Mouse (Mus musculus) liver, embryonic 16.5 days (tissue): ENCODE measurements around the gene Arpp21. TPM values are rescaled to one million over a fixed set of nuclear protein-coding genes. Genes with fewer than 3 reads are reported as not detected.

Experiments used
- ATAC-seq: fragments of 200-750 bp; cut with Nextera tagmentation; 2 replicates; pipeline ENCODE4 v1.8.0; 2017; ENCODE audit warnings: low read depth, mild to moderate bottlenecking, moderate number of reproducible peaks, moderate library complexity
- H3K27ac ChIP-seq: fragments of 300-500 bp; sonication (generic); 2 replicates; pipeline ENCODE4 v1.5.1; 2014; ENCODE audit warnings: mild to moderate bottlenecking, low read length
- H3K27me3 ChIP-seq: fragments of 300-500 bp; sonication (generic); 2 replicates; pipeline ENCODE4 v1.6.1; 2014; ENCODE audit warnings: low read depth, low read length, mixed read lengths; ENCODE audit not compliant: control insufficient read depth, insufficient read depth
- H3K36me3 ChIP-seq: fragments of 300-500 bp; sonication (generic); 2 replicates; pipeline ENCODE4 v1.6.1; 2014; ENCODE audit warnings: mild to moderate bottlenecking; ENCODE audit not compliant: control insufficient read depth, insufficient read depth
- H3K4me1 ChIP-seq: fragments of 300-500 bp; sonication (generic); 2 replicates; pipeline ENCODE4 v1.6.1; 2014; ENCODE audit warnings: low read depth, low read length, mixed read lengths; ENCODE audit not compliant: control insufficient read depth
- H3K4me2 ChIP-seq: fragments of 300-500 bp; sonication (generic); 2 replicates; pipeline ENCODE4 v1.6.1; 2014; ENCODE audit warnings: low read depth, low read length, mixed read lengths
- H3K4me3 ChIP-seq: fragments of 300-500 bp; sonication (generic); 2 replicates; pipeline ENCODE4 v1.5.1; 2014; ENCODE audit warnings: low read depth, mild to moderate bottlenecking, low read length
- H3K9ac ChIP-seq: fragments of 300-500 bp; sonication (generic); 2 replicates; pipeline ENCODE4 v1.6.1; 2014; ENCODE audit warnings: low read depth, low read length
- H3K9me3 ChIP-seq: fragments of 300-500 bp; sonication (generic); replicated peaks from 2 replicates; pipeline ENCODE4 v1.6.1; 2016; ENCODE audit warnings: low read length; ENCODE audit not compliant: control insufficient read depth
- WGBS: fragments of 180-500 bp; shearing (Covaris S2); extraction: QIAGEN DNeasy Blood & Tissue Kit; methylation state at CpG from one replicate; pipeline ENCODE4 v1.1.7; 2014; ENCODE audit not compliant: insufficient replicate concordance; 5-methylcytosine and 5-hydroxymethylcytosine counted together
- polyA plus RNA-seq: library from polyadenylated mRNA; unstranded; fragments of >200 nt; fragmentation: Nextera tagmentation; extraction: Ambion mirVana; gene quantifications from 2 replicates; pipeline ENCODE4 v1.2.1, GENCODE M21; 2015

The Arpp21 gene
- polyA plus RNA-seq, 1 experiment from 2014 or later: 1.1 TPM

DNA sequence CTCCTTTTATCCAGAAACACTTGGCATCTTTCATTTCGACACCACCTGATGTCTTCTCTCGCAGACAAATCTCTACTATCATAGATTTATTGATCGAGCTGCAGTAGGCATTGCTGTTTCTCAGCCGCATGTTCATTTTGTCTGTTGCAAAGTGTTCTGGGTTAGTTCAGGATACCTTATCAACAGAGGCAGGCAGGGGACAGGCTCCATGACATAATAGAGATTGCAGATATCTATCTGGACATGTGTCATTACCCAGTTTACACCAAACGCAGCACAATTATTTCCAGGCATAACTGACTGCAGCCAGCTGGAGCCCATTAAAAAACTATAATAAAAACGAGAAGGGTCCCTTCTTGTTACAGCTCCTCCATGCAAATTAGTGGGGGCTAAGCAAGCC lies 59.4 kb downstream of the Arpp21 start:
- no peaks in the 10 kb centered on the region for H3K27me3 ChIP-seq
- peaks cover 24% of the 10 kb centered on the region for H3K4me1 ChIP-seq
- 23% methylated on average over 6 of the region's 6 CpGs for WGBS
- H3K9ac ChIP-seq: no peak overlapping the region
- peak overlapping the region; percentile 26; the same call in 1 of the 2 replicates for H3K4me2 ChIP-seq
- no peak overlapping the region for H3K4me3 ChIP-seq
- H3K27ac ChIP-seq: no peak overlapping the region
- peak; percentile 64 for ATAC-seq
- H3K36me3 ChIP-seq: no peaks in the 10 kb centered on the region
- no peaks in the 10 kb centered on the region for H3K9me3 ChIP-seq

DNA sequence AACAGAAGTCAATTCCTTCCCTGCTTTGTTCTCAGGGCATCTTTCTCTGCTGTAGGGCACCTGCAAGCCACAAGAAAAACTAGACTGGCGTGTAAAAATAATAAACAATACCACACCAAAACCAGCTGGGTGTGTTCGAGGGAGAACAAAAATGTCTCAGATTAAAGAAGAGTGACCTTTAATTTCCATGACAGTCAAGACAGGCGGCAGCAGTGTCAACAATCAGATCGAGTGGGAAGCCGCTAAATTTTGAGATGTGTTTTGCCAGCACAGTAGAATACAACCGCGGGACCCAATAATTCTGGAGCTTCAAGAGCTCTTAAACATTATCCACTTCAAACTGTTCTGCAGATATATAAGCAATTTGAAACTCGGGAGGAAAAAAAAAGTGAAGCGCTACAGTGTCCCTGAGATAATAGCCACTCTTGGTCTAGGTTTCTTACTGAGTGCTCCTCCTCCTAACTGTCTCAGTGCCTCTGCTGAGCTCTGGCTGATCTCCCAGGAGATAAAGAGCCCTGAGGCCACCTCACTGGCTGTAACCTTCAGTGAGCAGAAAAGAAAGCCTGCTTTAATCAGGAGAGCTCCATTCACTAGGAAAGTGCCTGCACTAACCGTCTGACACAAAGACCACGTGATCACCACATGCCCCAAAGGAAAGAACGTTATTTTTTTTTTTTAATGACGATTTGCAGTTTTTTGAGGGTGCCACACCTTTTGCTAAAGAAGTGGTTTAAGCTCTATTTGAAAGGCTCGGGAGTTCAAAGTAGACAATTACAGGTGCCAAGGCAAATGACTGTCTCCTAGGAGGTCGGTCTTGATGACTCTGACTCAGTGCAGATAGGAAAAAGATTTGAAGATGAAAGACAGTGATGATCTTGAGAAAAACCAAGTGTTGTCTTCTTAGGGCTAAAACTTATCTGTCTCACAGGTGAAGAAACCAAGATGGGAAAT lies 61.1 kb downstream of the Arpp21 start:
- Histone ChIP-seq H3K4me3 (peak overlapping the region; percentile 27), H3K4me1 (peaks cover 24% of the 10 kb centered on the region), H3K9me3 (no peaks in the 10 kb centered on the region), H3K36me3 (no peaks in the 10 kb centered on the region), H3K9ac (no peak overlapping the region), H3K27me3 (no peaks in the 10 kb centered on the region), H3K27ac (no peak overlapping the region), H3K4me2 (peak overlapping the region; percentile 22)
- ATAC-seq: peak; percentile 87
- 12% methylated on average over 15 of the region's 15 CpGs for WGBS

DNA sequence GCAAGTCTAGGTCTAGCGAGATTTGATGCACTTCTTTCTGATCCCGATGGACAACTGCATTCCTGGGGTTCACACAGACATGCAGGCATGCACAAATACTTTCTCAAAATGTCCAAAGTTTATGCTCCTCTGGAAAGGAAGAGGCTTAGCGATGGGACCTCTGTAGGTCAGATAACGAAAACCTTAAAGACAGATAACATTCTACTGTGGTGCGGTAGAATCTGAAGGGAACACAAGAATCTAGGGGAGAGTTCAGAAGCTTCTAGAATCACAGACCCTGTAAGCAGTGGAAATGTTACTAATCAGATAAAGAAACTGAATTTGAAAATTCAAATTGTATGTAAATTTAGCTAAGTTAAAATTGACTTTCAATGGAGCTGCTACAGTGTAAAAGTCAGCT lies 62.0 kb downstream of the Arpp21 start:
- WGBS: 37% methylated on average over 5 of the region's 5 CpGs
- H3K27ac ChIP-seq: no peak overlapping the region
- H3K4me3 ChIP-seq: no peak overlapping the region
- H3K9me3 ChIP-seq: no peaks in the 10 kb centered on the region
- ATAC-seq: no peak
- peaks cover 24% of the 10 kb centered on the region for H3K4me1 ChIP-seq
- no peaks in the 10 kb centered on the region for H3K36me3 ChIP-seq
- H3K27me3 ChIP-seq: no peaks in the 10 kb centered on the region
- H3K4me2 ChIP-seq: no peak overlapping the region
- H3K9ac ChIP-seq: no peak overlapping the region

DNA sequence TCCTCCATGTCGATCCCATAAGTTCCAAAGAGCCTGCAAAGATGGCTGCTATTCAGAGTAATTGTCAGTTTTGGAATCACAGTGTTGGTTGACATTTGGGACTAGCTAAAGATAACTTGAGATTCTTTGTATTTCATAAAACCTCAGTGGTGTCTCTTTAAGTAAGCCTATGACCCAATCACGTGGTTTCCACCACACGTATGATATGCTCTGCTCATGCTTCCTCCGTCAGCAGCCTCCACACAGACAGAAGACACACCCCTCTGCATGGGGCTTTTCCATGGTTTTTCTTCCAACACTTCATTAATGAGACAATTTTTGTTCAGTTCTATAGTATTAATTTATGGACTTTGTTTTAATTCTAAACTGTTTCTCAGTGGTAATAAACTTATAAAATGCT lies 71.1 kb downstream of the Arpp21 start:
- ATAC-seq: no peak
- no peak overlapping the region for H3K27ac ChIP-seq
- no peaks in the 10 kb centered on the region for H3K36me3 ChIP-seq
- H3K4me2 ChIP-seq: no peak overlapping the region
- H3K9ac ChIP-seq: no peak overlapping the region
- H3K4me1 ChIP-seq: no peaks in the 10 kb centered on the region
- 50% methylated on average over 4 of the region's 4 CpGs for WGBS
- no peaks in the 10 kb centered on the region for H3K27me3 ChIP-seq
- H3K9me3 ChIP-seq: no peaks in the 10 kb centered on the region
- no peak overlapping the region for H3K4me3 ChIP-seq

DNA sequence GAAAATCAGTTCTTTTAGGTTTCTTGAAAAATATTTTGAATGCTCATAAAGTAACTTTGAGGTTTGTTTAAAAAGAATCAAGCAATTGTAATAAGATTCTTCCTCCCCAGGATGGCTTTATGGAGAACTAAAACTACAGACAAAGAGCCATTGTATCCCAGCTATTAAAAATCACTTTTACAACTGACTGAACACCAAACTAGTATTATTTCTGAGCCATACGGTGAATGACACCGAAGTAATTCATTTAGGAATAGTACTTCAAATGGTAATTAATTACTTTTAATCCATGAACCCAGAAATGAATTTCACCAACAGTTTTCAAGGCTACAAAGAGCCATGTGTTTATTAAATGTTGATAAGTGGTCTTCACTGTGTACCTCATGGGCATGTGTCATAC lies 74.8 kb downstream of the Arpp21 start:
- WGBS: 75% methylated on average over 2 of the region's 2 CpGs
- Histone ChIP-seq H3K4me3 (no peak overlapping the region), H3K9me3 (no peaks in the 10 kb centered on the region), H3K4me2 (no peak overlapping the region), H3K27ac (no peak overlapping the region), H3K27me3 (no peaks in the 10 kb centered on the region), H3K9ac (no peak overlapping the region), H3K4me1 (no peaks in the 10 kb centered on the region), H3K36me3 (no peaks in the 10 kb centered on the region)
- ATAC-seq: no peak

DNA sequence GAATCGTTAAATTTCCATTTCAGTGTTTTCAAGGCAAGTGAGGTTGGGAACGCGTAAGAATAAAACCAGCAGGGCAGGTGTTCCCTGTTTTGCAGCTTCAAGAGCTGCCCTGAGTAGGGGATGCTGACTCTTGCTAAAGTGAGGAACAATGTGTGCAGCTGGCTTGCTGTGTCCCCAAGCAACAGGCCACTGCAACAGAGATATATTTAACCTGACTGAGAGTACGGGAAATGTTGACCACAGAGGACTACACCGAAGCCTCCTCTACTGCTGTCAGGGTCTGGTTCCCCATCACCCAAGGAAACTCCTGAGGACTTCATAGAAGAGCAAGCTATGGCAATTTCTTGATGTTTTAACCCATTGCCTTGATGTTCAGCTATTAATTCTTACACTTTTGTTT lies 81.8 kb downstream of the Arpp21 start:
- ATAC-seq: no peak
- H3K27me3 ChIP-seq: no peaks in the 10 kb centered on the region
- 52% methylated on average over 5 of the region's 5 CpGs for WGBS
- H3K4me2 ChIP-seq: no peak overlapping the region
- no peaks in the 10 kb centered on the region for H3K36me3 ChIP-seq
- H3K4me3 ChIP-seq: no peak overlapping the region
- no peak overlapping the region for H3K9ac ChIP-seq
- H3K9me3 ChIP-seq: no peaks in the 10 kb centered on the region
- no peaks in the 10 kb centered on the region for H3K4me1 ChIP-seq
- H3K27ac ChIP-seq: no peak overlapping the region

DNA sequence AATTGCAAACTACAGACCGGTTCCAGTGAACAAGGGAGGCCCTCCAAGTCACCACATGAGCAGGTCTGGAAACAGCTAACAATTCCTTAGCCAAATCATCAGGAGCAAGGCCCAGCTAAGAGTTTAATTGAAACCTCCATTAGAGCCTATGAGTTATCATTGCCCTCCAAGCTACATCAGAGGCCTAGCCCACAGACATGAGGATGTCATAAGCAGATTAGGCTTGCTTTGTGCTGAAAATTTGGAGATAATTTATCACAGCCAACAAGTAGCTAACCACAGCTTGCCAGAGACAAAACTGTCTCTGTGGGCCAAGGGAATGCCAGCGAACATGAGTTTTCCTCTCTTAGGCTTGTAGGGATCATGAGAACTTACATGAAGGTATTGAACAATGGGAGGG lies 83.0 kb downstream of the Arpp21 start:
- Histone ChIP-seq H3K36me3 (no peaks in the 10 kb centered on the region), H3K27ac (no peak overlapping the region), H3K27me3 (no peaks in the 10 kb centered on the region), H3K4me1 (no peaks in the 10 kb centered on the region), H3K4me2 (no peak overlapping the region), H3K9me3 (no peaks in the 10 kb centered on the region), H3K4me3 (no peak overlapping the region), H3K9ac (no peak overlapping the region)
- 38% methylated on average over 2 of the region's 2 CpGs for WGBS
- peak; percentile 62 for ATAC-seq

DNA sequence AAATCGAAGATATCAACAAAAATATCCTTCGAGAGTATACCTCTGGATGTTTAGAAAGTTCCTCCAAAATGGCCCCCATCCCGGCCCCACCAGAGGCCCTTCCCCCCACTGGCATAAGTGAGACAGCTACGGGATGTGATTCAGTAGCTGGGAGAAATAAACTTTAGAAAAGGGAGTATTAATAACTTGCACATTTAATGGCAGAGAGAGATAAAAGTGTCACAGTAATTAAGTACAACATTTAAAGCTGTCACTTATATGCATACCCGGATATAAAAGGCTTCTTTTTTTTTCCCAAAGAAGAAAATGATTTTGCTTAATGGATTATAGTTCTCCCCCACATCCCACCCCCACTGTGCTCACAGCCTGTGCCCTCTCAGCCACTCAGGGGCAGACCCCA lies 84.6 kb downstream of the Arpp21 start:
- Histone ChIP-seq H3K4me3 (no peak overlapping the region), H3K4me2 (no peak overlapping the region), H3K36me3 (no peaks in the 10 kb centered on the region), H3K9ac (no peak overlapping the region), H3K27me3 (no peaks in the 10 kb centered on the region), H3K27ac (no peak overlapping the region), H3K9me3 (no peaks in the 10 kb centered on the region), H3K4me1 (no peaks in the 10 kb centered on the region)
- WGBS: 67% methylated on average over 5 of the region's 5 CpGs
- ATAC-seq: no peak

DNA sequence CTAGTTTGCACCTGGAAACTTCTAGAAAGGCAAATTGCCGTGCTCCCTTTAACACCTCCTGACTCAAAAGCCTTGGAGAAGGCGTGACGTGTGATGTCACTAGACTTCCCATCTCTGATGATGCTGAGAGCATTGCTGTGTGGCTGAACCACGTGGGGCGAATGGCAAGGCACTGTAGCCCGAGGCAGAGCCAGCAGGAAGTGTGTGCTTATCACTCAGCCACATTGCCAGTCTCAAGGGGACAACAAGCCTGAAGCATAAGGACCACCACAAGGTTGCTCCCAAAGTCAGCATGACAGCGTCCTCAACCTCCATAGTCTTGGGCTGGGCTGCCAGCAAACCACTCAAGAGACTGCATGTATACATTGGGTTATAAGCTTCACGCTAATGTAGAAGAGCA lies 95.1 kb downstream of the Arpp21 start:
- WGBS: 31% methylated on average over 8 of the region's 8 CpGs
- no peak overlapping the region for H3K9ac ChIP-seq
- H3K4me1 ChIP-seq: no peaks in the 10 kb centered on the region
- no peak overlapping the region for H3K4me3 ChIP-seq
- no peak overlapping the region for H3K27ac ChIP-seq
- H3K9me3 ChIP-seq: no peaks in the 10 kb centered on the region
- no peaks in the 10 kb centered on the region for H3K27me3 ChIP-seq
- H3K4me2 ChIP-seq: no peak overlapping the region
- H3K36me3 ChIP-seq: no peaks in the 10 kb centered on the region
- ATAC-seq: no peak
